Mouse (Mus musculus) forebrain, embryonic 13.5 days (tissue): ENCODE data around the gene Zfp771. TPM values are rescaled to one million over a fixed set of nuclear protein-coding genes. Genes with fewer than 3 reads are reported as not detected.
"Not testable (repeated sequence)": the region's sequence is repeated elsewhere in the genome, so short reads cannot be mapped to it uniquely, and the experiment has no call there.

Experiments
- ATAC-seq: fragments of 200-750 bp; cut with Nextera tagmentation; 2 replicates; pipeline ENCODE4 v1.8.0; 2017
- H3K27ac ChIP-seq: fragments of 300-500 bp; sonication (generic); 2 replicates; pipeline ENCODE4 v1.5.1; 2015; ENCODE audit warnings: inconsistent platforms, mild to moderate bottlenecking, moderate library complexity
- H3K27me3 ChIP-seq: fragments of 300-500 bp; sonication (generic); 2 replicates; pipeline ENCODE4 v1.6.1; 2015; ENCODE audit warnings: mild to moderate bottlenecking, inconsistent platforms
- H3K36me3 ChIP-seq: fragments of 300-500 bp; sonication (generic); 2 replicates; pipeline ENCODE4 v1.6.1; 2015; ENCODE audit warnings: mild to moderate bottlenecking, inconsistent platforms; ENCODE audit not compliant: poor library complexity, severe bottlenecking
- H3K4me1 ChIP-seq: fragments of 300-500 bp; sonication (generic); 2 replicates; pipeline ENCODE4 v1.6.1; 2015; ENCODE audit warnings: inconsistent platforms
- H3K4me2 ChIP-seq: fragments of 300-500 bp; sonication (generic); 2 replicates; pipeline ENCODE4 v1.6.1; 2015; ENCODE audit warnings: inconsistent platforms, mild to moderate bottlenecking, moderate library complexity
- H3K4me3 ChIP-seq: fragments of 300-500 bp; sonication (generic); 2 replicates; pipeline ENCODE4 v1.5.1; 2015; ENCODE audit warnings: mild to moderate bottlenecking, inconsistent platforms
- H3K9ac ChIP-seq: fragments of 300-500 bp; sonication (generic); 2 replicates; pipeline ENCODE4 v1.6.1; 2015; ENCODE audit warnings: mild to moderate bottlenecking, inconsistent platforms
- H3K9me3 ChIP-seq: fragments of 300-500 bp; sonication (generic); replicated peaks from 2 replicates; pipeline ENCODE4 v1.6.1; 2016; ENCODE audit warnings: inconsistent platforms
- WGBS: fragments of 180-500 bp; shearing (Covaris S2); methylation state at CpG from one replicate; pipeline ENCODE4 v1.1.7; 2015; 5-methylcytosine and 5-hydroxymethylcytosine counted together
- polyA plus RNA-seq: library from polyadenylated mRNA; unstranded; fragments of >200 nt; fragmentation: Nextera tagmentation; extraction: Ambion mirVana; gene quantifications from 2 replicates; pipeline ENCODE4 v1.2.1, GENCODE M21; 2015

The Zfp771 gene
- polyA plus RNA-seq, 1 experiment from 2014 or later: 53.9 TPM

- Histone ChIP-seq H3K4me1 (peaks cover 38% of the 10 kb centered on the region), H3K4me2 (peak overlapping the region; percentile 90), H3K4me3 (peak overlapping the region; percentile 94), H3K36me3 (peaks cover 58% of the 10 kb centered on the region), H3K9ac (peak overlapping the region; percentile 97; the same call in 1 of the 2 replicates), H3K9me3 (no peaks in the 10 kb centered on the region), H3K27me3 (no peaks in the 10 kb centered on the region), H3K27ac (no peak overlapping the region)
- 73% methylated on average over 2 of the region's 2 CpGs for WGBS
- no peak for ATAC-seq
Measured at GRCm38 (mm10) chr7:127234777-127235176, 9.3 kb upstream of the Zfp771 start.

GRCm38 (mm10) chr7:127243361-127243867, 660 bp upstream of the Zfp771 start:
- H3K36me3 ChIP-seq: peaks cover 35% of the 10 kb centered on the region
- H3K4me2 ChIP-seq: peak overlapping the region; percentile 75
- H3K4me3 ChIP-seq: peak overlapping the region; percentile 85
- H3K27ac ChIP-seq: peak overlapping the region; percentile 87
- H3K9me3 ChIP-seq: no peaks in the 10 kb centered on the region
- WGBS: 38% methylated on average over 2 of the region's 2 CpGs
- H3K27me3 ChIP-seq: no peaks in the 10 kb centered on the region
- H3K9ac ChIP-seq: peak overlapping the region; percentile 90; the same call in 1 of the 2 replicates
- peaks cover 26% of the 10 kb centered on the region for H3K4me1 ChIP-seq
- no peak; the same call in 1 of the 2 replicates for ATAC-seq

GRCm38 (mm10) chr7:127244658-127245510, 810 bp downstream of the Zfp771 start:
- Histone ChIP-seq H3K4me3 (peak overlapping the region; percentile 85), H3K4me1 (peaks cover 26% of the 10 kb centered on the region), H3K9ac (peak overlapping the region; percentile 90), H3K27me3 (no peaks in the 10 kb centered on the region), H3K36me3 (peaks cover 38% of the 10 kb centered on the region), H3K9me3 (no peaks in the 10 kb centered on the region), H3K27ac (peak overlapping the region; percentile 87), H3K4me2 (peak overlapping the region; percentile 75)
- peak; percentile 67 for ATAC-seq
- WGBS: 14% methylated on average over 23 of the region's 33 CpGs

GRCm38 (mm10) chr7:127250511-127250910, 6.4 kb downstream of the Zfp771 start:
- not testable (repeated sequence) for H3K4me2 ChIP-seq, H3K27ac ChIP-seq, ATAC-seq, H3K4me3 ChIP-seq, H3K9ac ChIP-seq, H3K9me3 ChIP-seq, H3K27me3 ChIP-seq
- Histone ChIP-seq H3K4me1 (peaks cover 26% of the 10 kb centered on the region), H3K36me3 (peaks cover 41% of the 10 kb centered on the region)
- WGBS: 90% methylated on average over 8 of the region's 8 CpGs

- Histone ChIP-seq H3K27me3 (no peaks in the 10 kb centered on the region), H3K4me2 (no peak overlapping the region), H3K9ac (no peak overlapping the region), H3K4me3 (no peak overlapping the region), H3K36me3 (peaks cover 42% of the 10 kb centered on the region), H3K4me1 (peaks cover 14% of the 10 kb centered on the region), H3K9me3 (no peaks in the 10 kb centered on the region), H3K27ac (no peak overlapping the region)
- no peak for ATAC-seq
- WGBS: 95% methylated on average over 2 of the region's 2 CpGs
Measured at GRCm38 (mm10) chr7:127252414-127252813, 8.3 kb downstream of the Zfp771 start.

GRCm38 (mm10) chr7:127253341-127253740, 9.3 kb downstream of the Zfp771 start:
- H3K4me1 ChIP-seq: peaks cover 14% of the 10 kb centered on the region
- H3K27me3 ChIP-seq: no peaks in the 10 kb centered on the region
- H3K9ac ChIP-seq: peak overlapping the region; percentile 70
- no peaks in the 10 kb centered on the region for H3K9me3 ChIP-seq
- peak overlapping the region; percentile 91 for H3K27ac ChIP-seq
- H3K36me3 ChIP-seq: peaks cover 43% of the 10 kb centered on the region
- peak overlapping the region; percentile 57 for H3K4me3 ChIP-seq
- no peak for ATAC-seq
- peak overlapping the region; percentile 73 for H3K4me2 ChIP-seq
- WGBS: 84% methylated on average over 6 of the region's 6 CpGs

- Histone ChIP-seq H3K27me3 (no peaks in the 10 kb centered on the region), H3K4me2 (peak overlapping the region; percentile 73), H3K27ac (peak overlapping the region; percentile 91), H3K4me1 (peaks cover 20% of the 10 kb centered on the region), H3K9me3 (no peaks in the 10 kb centered on the region), H3K9ac (peak overlapping the region; percentile 70), H3K4me3 (peak overlapping the region; percentile 57), H3K36me3 (peaks cover 38% of the 10 kb centered on the region)
- peak; percentile 94 for ATAC-seq
- under 1% methylated on average over 124 of the region's 136 CpGs for WGBS
Measured at GRCm38 (mm10) chr7:127253821-127254769, 10.0 kb downstream of the Zfp771 start.

GRCm38 (mm10) chr7:127255008-127255407, 10.9 kb downstream of the Zfp771 start:
- H3K9me3 ChIP-seq: no peaks in the 10 kb centered on the region
- peak overlapping the region; percentile 73 for H3K4me2 ChIP-seq
- H3K36me3 ChIP-seq: peaks cover 29% of the 10 kb centered on the region
- 45% methylated on average over 4 of the region's 4 CpGs for WGBS
- peak overlapping the region; percentile 57 for H3K4me3 ChIP-seq
- no peaks in the 10 kb centered on the region for H3K27me3 ChIP-seq
- peaks cover 29% of the 10 kb centered on the region for H3K4me1 ChIP-seq
- no peak for ATAC-seq
- peak overlapping the region; percentile 70 for H3K9ac ChIP-seq
- 0 out of 2 replicates have a peak overlapping the region, but pooled peaks have one; percentile 91 for H3K27ac ChIP-seq

- ATAC-seq: no peak
- Histone ChIP-seq H3K4me3 (no peak overlapping the region), H3K4me2 (no peak overlapping the region), H3K27ac (no peak overlapping the region), H3K9me3 (no peaks in the 10 kb centered on the region), H3K4me1 (peaks cover 32% of the 10 kb centered on the region), H3K9ac (no peak overlapping the region), H3K36me3 (peaks cover 28% of the 10 kb centered on the region), H3K27me3 (no peaks in the 10 kb centered on the region)
- WGBS: 90% methylated on average over 2 of the region's 2 CpGs
Measured at GRCm38 (mm10) chr7:127255965-127256364, 11.9 kb downstream of the Zfp771 start.

- Histone ChIP-seq H3K27ac (no peak overlapping the region), H3K9ac (no peak overlapping the region), H3K9me3 (no peaks in the 10 kb centered on the region), H3K4me1 (peaks cover 38% of the 10 kb centered on the region), H3K36me3 (peaks cover 24% of the 10 kb centered on the region), H3K4me3 (no peak overlapping the region), H3K27me3 (no peaks in the 10 kb centered on the region), H3K4me2 (no peak overlapping the region)
- no peak for ATAC-seq
- WGBS: 92% methylated on average over 5 of the region's 5 CpGs
Measured at GRCm38 (mm10) chr7:127256518-127256917, 12.4 kb downstream of the Zfp771 start.

GRCm38 (mm10) chr7:127259186-127259905, 15.3 kb downstream of the Zfp771 start:
- Histone ChIP-seq H3K27ac (no peak overlapping the region), H3K36me3 (peaks cover 24% of the 10 kb centered on the region), H3K4me1 (peaks cover 34% of the 10 kb centered on the region), H3K4me3 (peak overlapping the region; percentile 59), H3K9me3 (no peaks in the 10 kb centered on the region), H3K27me3 (no peaks in the 10 kb centered on the region), H3K9ac (peak overlapping the region; percentile 70), H3K4me2 (peak overlapping the region; percentile 88)
- no peak for ATAC-seq
- 72% methylated on average over 8 of the region's 8 CpGs for WGBS
